Mouse (Mus musculus) midbrain, embryonic 13.5 days (tissue): Measurements from ENCODE around the gene Rassf7. TPM values are rescaled to one million over a fixed set of nuclear protein-coding genes. Genes with fewer than 3 reads are reported as not detected.
"Not testable (repeated sequence)": the region's sequence is repeated elsewhere in the genome, so short reads cannot be mapped to it uniquely, and the experiment has no call there.

ENCODE experiments used
- ATAC-seq: fragments of 200-750 bp; cut with Nextera tagmentation; 2 replicates; pipeline ENCODE4 v1.8.0; 2017; ENCODE audit warnings: mild to moderate bottlenecking, moderate TSS enrichment, moderate library complexity
- H3K27ac ChIP-seq: fragments of 300-500 bp; sonication (generic); 2 replicates; pipeline ENCODE4 v1.5.1; 2015; ENCODE audit warnings: inconsistent platforms, mild to moderate bottlenecking, moderate library complexity
- H3K27me3 ChIP-seq: fragments of 300-500 bp; sonication (generic); 2 replicates; pipeline ENCODE4 v1.6.1; 2015; ENCODE audit warnings: mild to moderate bottlenecking, inconsistent platforms
- H3K36me3 ChIP-seq: fragments of 300-500 bp; sonication (generic); 2 replicates; pipeline ENCODE4 v1.6.1; 2015; ENCODE audit warnings: mild to moderate bottlenecking, inconsistent platforms
- H3K4me1 ChIP-seq: fragments of 300-500 bp; sonication (generic); replicated peaks from 2 replicates; pipeline ENCODE4 v1.6.1; 2015; ENCODE audit warnings: inconsistent platforms
- H3K4me2 ChIP-seq: fragments of 300-500 bp; sonication (generic); replicated peaks from 2 replicates; pipeline ENCODE4 v1.6.1; 2015; ENCODE audit warnings: moderate library complexity, mild to moderate bottlenecking, inconsistent platforms
- H3K4me3 ChIP-seq: fragments of 300-500 bp; sonication (generic); replicated peaks from 2 replicates; pipeline ENCODE4 v1.5.1; 2015; ENCODE audit warnings: mild to moderate bottlenecking, inconsistent platforms
- H3K9ac ChIP-seq: fragments of 300-500 bp; sonication (generic); replicated peaks from 2 replicates; pipeline ENCODE4 v1.6.1; 2015; ENCODE audit warnings: mild to moderate bottlenecking, inconsistent platforms
- H3K9me3 ChIP-seq: fragments of 300-500 bp; sonication (generic); 2 replicates; pipeline ENCODE4 v1.6.1; 2016; ENCODE audit warnings: mild to moderate bottlenecking, inconsistent platforms
- WGBS: fragments of 180-500 bp; shearing (Covaris S2); methylation state at CpG from one replicate; pipeline ENCODE4 v1.1.7; 2015; 5-methylcytosine and 5-hydroxymethylcytosine counted together
- polyA plus RNA-seq: library from polyadenylated mRNA; unstranded; fragments of >200 nt; fragmentation: Nextera tagmentation; extraction: Ambion mirVana; gene quantifications from 2 replicates; pipeline ENCODE4 v1.2.1, GENCODE M21; 2015

Gene Rassf7
- polyA plus RNA-seq, 1 experiment from 2014 or later: 34.2 TPM

DNA sequence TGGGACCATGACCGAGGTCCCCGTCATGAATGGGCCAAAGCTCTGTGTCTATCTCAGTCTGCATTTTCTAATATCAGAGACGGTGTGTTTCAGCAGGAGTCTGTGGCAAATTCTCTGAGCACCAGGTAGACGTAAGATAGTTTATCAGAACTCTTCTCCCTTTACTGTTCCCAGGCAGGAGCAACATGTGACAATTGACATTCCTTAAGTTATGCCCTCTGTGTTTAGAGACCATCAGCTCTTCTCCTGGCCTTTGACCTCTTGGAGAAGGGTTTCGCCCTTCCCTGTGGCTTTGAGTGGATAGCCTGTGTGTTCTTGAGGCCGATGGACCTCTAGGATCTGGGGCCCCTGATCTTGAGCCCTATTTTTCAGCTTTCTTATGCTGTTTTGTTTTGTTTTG, 14.0 kb downstream of the Rassf7 start:
- Histone ChIP-seq H3K4me1 (peaks cover 24% of the 10 kb centered on the region), H3K27me3 (no peaks in the 10 kb centered on the region), H3K9ac (peak overlapping the region; percentile 96), H3K9me3 (0 out of 2 replicates have a peak, but pooled peaks cover 2% of the 10 kb centered on the region), H3K4me2 (peak overlapping the region; percentile 71), H3K4me3 (peak overlapping the region; percentile 99), H3K27ac (no peak overlapping the region), H3K36me3 (peaks cover 42% of the 10 kb centered on the region)
- 72% methylated on average over 6 of the region's 6 CpGs for WGBS
- no peak for ATAC-seq

DNA sequence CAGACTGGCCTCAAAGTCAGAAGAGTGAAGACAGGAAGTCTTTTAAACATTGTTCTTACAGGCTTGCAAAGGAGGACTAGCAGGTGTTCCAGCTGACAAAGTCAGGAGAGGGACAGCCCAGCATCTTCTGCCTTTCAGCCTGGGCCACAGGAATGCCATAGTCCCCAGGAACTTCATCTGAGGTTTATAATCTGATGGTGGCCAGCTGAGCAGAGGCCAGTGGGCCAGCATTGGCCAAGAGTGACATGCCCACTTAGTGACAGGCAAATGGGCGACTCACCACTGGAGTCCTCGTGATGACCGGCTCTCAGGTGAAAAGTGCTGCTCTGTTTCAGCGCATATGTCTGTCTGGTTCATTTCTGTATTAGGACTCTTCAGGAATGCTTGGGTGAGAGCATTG, 14.9 kb downstream of the Rassf7 start:
- Histone ChIP-seq H3K4me3 (0 out of 2 replicates have a peak overlapping the region, but pooled peaks have one; percentile 1), H3K9ac (no peak overlapping the region), H3K9me3 (0 out of 2 replicates have a peak, but pooled peaks cover 2% of the 10 kb centered on the region), H3K27me3 (no peaks in the 10 kb centered on the region), H3K4me2 (peak overlapping the region; percentile 71; the same call in 1 of the 2 replicates), H3K27ac (no peak overlapping the region), H3K36me3 (peaks cover 50% of the 10 kb centered on the region), H3K4me1 (peaks cover 24% of the 10 kb centered on the region)
- 97% methylated on average over 4 of the region's 4 CpGs for WGBS
- no peak for ATAC-seq

DNA sequence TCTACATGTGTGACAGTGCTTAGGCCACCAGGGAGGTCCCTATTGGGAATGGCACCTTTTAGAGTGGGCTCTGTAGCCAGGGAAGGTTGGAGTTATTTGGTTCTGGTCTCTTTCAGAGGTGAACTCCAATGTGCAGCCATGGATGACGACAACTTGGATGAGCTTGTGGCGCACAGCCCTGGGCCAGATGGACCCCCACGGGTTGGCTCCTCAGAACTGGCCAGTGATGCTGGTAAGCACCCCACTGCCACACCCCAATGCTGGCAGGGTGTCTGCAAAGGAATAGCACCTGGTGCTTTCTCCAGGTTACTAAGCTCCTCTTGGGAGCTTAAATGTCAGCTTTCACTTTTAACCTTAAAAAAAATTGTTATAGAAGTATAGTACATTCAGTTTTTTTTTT, 15.5 kb downstream of the Rassf7 start:
- H3K36me3 ChIP-seq: peaks cover 56% of the 10 kb centered on the region
- 0 out of 2 replicates have a peak, but pooled peaks cover 2% of the 10 kb centered on the region for H3K9me3 ChIP-seq
- H3K9ac ChIP-seq: no peak overlapping the region
- H3K4me2 ChIP-seq: no peak overlapping the region
- ATAC-seq: no peak
- WGBS: 94% methylated on average over 3 of the region's 3 CpGs
- H3K4me3 ChIP-seq: no peak overlapping the region
- peaks cover 24% of the 10 kb centered on the region for H3K4me1 ChIP-seq
- H3K27ac ChIP-seq: no peak overlapping the region
- no peaks in the 10 kb centered on the region for H3K27me3 ChIP-seq

DNA sequence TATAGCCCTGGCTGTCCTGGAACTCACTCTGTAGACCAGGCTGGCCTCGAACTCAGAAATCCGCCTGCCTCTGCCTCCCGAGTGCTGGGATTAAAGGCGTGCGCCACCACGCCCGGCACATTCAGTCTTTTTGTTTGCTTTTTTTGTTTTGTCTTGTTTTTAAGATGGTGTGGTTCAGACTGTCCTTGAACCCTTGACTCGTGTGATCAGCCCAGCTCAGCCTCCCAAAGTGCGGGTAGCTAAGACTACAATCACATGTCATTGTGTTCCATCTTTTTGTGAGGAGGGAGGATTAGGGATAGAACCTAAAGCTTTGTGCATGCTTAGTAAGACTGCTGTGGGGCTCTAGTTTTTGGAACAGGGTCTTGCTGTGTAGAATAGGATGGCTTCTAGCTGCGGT, 15.9 kb downstream of the Rassf7 start:
- H3K27me3 ChIP-seq: no peaks in the 10 kb centered on the region
- no peak for ATAC-seq
- peaks cover 58% of the 10 kb centered on the region for H3K36me3 ChIP-seq
- no peak overlapping the region for H3K4me2 ChIP-seq
- H3K4me3 ChIP-seq: no peak overlapping the region
- WGBS: 88% methylated on average over 10 of the region's 10 CpGs
- H3K9ac ChIP-seq: no peak overlapping the region
- peaks cover 24% of the 10 kb centered on the region for H3K4me1 ChIP-seq
- H3K27ac ChIP-seq: no peak overlapping the region
- H3K9me3 ChIP-seq: 0 out of 2 replicates have a peak, but pooled peaks cover 2% of the 10 kb centered on the region

DNA sequence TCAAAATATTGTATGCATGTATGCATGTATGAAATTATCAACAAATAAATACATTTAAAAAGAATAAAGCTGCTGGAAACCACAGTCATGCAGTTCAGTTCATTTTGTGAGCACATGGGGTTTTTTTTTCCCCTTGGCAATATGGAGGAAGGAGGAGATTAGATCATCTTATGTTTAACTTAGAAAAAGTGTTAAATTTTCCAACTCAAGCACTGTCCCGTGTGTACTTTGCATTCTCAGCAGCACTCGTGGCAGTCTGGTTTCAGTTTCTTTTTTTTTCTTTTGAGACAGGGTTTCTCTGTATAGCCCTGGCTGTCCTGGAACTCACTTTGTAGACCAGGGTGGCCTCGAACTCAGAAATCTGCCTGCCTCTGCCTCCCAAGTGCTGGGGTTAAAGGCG, 34.8 kb downstream of the Rassf7 start:
- H3K4me2 ChIP-seq, H3K9me3 ChIP-seq, H3K4me1 ChIP-seq, H3K27ac ChIP-seq, ATAC-seq, H3K4me3 ChIP-seq, H3K27me3 ChIP-seq, H3K9ac ChIP-seq: not testable (repeated sequence)
- 96% methylated on average over 4 of the region's 4 CpGs for WGBS
- peaks cover 95% of the 10 kb centered on the region for H3K36me3 ChIP-seq

DNA sequence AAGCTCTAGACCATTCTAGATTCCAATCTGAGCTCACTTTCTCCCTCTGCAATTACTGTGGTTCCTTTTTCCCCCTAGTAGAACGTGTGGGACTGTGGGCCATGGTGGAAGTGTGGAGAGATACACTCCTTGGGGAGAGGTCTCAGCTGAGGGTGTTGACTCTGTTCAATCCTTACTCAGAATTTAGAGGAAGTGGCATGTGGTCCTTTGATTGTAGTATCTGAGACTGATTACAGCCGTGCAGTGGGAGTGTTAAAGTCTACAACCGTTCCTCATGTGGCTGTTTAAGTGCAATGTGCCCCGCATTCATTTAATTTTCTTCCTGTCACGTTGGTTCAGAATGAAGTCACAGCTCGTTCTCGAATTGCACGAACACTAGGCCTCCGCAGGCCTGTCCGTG, 40.5 kb downstream of the Rassf7 start:
- Histone ChIP-seq H3K9me3 (no peaks in the 10 kb centered on the region), H3K27me3 (no peaks in the 10 kb centered on the region), H3K9ac (no peak overlapping the region), H3K4me2 (no peak overlapping the region), H3K4me1 (no peaks in the 10 kb centered on the region), H3K4me3 (no peak overlapping the region), H3K27ac (no peak overlapping the region), H3K36me3 (peaks cover 95% of the 10 kb centered on the region)
- no peak for ATAC-seq
- whole genome bisulfite sequencing: 96% methylated on average over 10 of the region's 10 CpGs

DNA sequence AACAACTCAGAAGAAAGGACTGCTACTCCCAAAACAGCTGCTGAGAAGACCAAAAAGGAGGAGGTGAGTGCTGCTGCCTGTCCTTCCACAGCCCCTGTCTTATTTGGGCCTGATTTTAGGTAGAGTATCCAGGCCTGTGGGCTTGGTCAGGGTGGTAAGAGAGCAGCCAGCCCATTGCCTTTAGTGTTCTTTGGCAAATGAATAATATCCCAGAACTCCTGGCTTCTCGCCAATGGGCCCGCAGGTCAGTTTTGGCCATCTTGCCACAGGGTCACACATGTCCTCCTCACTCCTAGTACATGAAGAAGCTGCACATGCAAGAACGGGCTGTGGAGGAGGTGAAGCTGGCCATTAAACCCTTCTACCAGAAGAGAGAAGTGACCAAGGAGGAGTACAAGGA, 45.8 kb downstream of the Rassf7 start:
- WGBS: 95% methylated on average over 3 of the region's 3 CpGs
- Histone ChIP-seq H3K9me3 (no peaks in the 10 kb centered on the region), H3K9ac (no peak overlapping the region), H3K27me3 (no peaks in the 10 kb centered on the region), H3K36me3 (peaks cover 83% of the 10 kb centered on the region), H3K4me3 (no peak overlapping the region), H3K27ac (no peak overlapping the region), H3K4me2 (no peak overlapping the region), H3K4me1 (peaks cover 14% of the 10 kb centered on the region)
- no peak for ATAC-seq

DNA sequence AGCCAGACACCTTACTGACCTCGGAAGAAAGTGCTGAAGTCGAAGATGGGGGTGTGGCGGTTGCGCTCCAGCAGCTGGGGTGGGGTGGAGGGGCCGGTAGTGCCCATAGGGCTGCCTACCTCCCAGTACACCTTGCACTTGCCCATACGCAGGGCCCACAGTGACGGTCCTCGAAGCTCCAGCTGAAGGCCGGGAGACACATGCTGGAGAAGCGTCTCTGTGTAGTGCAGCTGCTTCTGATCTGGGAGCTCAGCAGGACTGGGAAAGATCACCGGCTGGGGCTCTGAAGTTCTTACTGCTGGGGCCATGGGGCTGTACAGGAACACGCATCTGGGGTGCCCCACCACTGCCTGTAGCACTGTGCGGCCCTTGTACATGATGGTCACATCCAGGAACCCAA, 48.0 kb downstream of the Rassf7 start:
- no peak for ATAC-seq
- no peaks in the 10 kb centered on the region for H3K27me3 ChIP-seq
- H3K27ac ChIP-seq: no peak overlapping the region
- H3K4me3 ChIP-seq: no peak overlapping the region
- H3K4me1 ChIP-seq: peaks cover 14% of the 10 kb centered on the region
- peaks cover 61% of the 10 kb centered on the region for H3K36me3 ChIP-seq
- no peak overlapping the region for H3K4me2 ChIP-seq
- WGBS: 92% methylated on average over 13 of the region's 13 CpGs
- H3K9me3 ChIP-seq: no peaks in the 10 kb centered on the region
- no peak overlapping the region for H3K9ac ChIP-seq

DNA sequence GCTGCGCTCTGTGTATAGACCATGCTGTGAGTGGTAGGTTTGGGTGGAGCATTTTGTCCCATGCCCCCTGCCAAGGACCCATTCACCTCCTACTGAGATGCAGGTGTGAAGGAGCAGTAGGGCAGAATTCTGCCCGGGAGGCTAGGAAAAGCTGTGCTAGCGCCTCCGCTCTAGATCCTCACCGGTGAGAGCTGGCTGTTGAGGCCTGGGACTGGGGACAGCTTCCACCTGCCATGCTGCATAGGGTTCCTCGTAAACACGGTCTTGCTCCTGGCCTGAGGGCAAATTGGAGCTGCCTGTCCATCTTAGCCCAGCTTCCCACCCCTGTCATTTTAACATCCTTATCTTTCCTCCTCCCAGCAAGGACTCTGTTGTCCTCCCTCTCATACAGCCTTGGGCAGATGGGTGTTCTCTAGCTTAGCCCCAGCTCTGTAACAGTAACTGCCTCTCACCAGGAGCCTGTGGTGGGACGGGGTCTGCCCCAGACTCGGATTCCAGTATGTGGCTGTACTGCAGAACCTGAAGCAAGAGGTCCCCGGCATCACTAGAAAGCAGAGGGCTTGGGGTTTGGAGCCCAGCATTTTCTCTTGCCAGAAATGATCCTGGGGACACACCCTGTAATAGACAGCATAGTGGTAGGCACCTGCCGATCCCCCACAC, 48.5 kb downstream of the Rassf7 start:
- H3K4me1 ChIP-seq: peaks cover 14% of the 10 kb centered on the region
- H3K9ac ChIP-seq: no peak overlapping the region
- peaks cover 56% of the 10 kb centered on the region for H3K36me3 ChIP-seq
- no peaks in the 10 kb centered on the region for H3K9me3 ChIP-seq
- no peak for ATAC-seq
- H3K4me3 ChIP-seq: no peak overlapping the region
- WGBS: 81% methylated on average over 11 of the region's 11 CpGs
- no peaks in the 10 kb centered on the region for H3K27me3 ChIP-seq
- H3K27ac ChIP-seq: no peak overlapping the region
- H3K4me2 ChIP-seq: no peak overlapping the region

DNA sequence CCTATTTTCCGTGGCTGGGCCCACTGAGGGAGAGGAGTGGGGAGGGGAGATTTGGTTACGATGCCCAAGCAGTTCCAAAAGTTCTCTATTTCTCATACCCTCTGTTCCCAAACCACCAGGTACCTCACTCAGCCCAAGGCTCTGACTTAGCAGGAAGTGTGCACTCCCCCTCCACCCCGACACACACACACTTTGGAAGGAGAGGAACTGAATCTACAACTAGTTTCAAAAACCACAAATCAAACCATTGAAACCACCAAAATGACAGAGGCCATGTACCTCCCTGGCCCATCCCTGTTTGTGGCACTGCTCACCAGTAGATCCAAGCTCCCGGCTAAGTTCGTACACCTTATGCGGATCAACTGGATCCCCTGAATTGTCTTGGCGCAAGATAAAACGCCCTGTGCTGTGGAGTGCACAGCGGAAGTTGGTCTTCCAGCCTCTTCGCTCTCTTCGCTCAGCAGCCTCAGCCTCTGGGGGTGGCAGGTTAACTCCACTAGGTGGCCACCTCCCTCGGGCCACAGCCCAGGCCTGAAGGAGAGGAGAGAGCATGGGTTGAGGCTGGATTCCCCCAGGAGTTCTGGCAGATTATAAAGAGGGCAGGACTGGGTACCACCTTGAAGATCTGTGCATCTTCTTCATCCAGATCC, 49.2 kb downstream of the Rassf7 start:
- peaks cover 49% of the 10 kb centered on the region for H3K36me3 ChIP-seq
- 33% methylated on average over 12 of the region's 12 CpGs for WGBS
- no peaks in the 10 kb centered on the region for H3K27me3 ChIP-seq
- no peak overlapping the region for H3K4me3 ChIP-seq
- H3K9me3 ChIP-seq: no peaks in the 10 kb centered on the region
- H3K4me2 ChIP-seq: no peak overlapping the region
- H3K9ac ChIP-seq: 0 out of 2 replicates have a peak overlapping the region, but pooled peaks have one; percentile 7
- peak; percentile 34; the same call in 1 of the 2 replicates for ATAC-seq
- peaks cover 14% of the 10 kb centered on the region for H3K4me1 ChIP-seq
- no peak overlapping the region; the same call in 1 of the 2 replicates for H3K27ac ChIP-seq

DNA sequence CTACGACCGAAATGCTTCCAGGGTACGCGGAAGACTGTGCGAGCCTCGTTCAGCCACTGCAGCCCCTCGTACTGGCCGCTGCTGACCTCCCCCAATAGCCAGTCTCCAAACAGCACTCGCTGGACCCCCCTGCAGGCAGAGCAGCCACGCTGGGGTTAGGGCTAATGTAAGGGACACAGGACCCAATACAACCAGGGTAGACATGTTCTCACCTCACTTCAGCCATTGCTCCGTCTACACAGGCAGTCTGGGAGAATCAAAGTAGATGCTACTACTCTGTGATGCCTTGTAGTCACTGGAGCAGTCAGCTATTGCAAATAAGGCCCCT, 49.7 kb downstream of the Rassf7 start:
- Histone ChIP-seq H3K9me3 (no peaks in the 10 kb centered on the region), H3K4me3 (no peak overlapping the region), H3K27me3 (no peaks in the 10 kb centered on the region), H3K27ac (no peak overlapping the region; the same call in 1 of the 2 replicates), H3K9ac (0 out of 2 replicates have a peak overlapping the region, but pooled peaks have one; percentile 7), H3K4me1 (peaks cover 14% of the 10 kb centered on the region), H3K36me3 (peaks cover 44% of the 10 kb centered on the region), H3K4me2 (no peak overlapping the region)
- ATAC-seq: peak; percentile 18; the same call in 1 of the 2 replicates
- WGBS: 33% methylated on average over 11 of the region's 11 CpGs

DNA sequence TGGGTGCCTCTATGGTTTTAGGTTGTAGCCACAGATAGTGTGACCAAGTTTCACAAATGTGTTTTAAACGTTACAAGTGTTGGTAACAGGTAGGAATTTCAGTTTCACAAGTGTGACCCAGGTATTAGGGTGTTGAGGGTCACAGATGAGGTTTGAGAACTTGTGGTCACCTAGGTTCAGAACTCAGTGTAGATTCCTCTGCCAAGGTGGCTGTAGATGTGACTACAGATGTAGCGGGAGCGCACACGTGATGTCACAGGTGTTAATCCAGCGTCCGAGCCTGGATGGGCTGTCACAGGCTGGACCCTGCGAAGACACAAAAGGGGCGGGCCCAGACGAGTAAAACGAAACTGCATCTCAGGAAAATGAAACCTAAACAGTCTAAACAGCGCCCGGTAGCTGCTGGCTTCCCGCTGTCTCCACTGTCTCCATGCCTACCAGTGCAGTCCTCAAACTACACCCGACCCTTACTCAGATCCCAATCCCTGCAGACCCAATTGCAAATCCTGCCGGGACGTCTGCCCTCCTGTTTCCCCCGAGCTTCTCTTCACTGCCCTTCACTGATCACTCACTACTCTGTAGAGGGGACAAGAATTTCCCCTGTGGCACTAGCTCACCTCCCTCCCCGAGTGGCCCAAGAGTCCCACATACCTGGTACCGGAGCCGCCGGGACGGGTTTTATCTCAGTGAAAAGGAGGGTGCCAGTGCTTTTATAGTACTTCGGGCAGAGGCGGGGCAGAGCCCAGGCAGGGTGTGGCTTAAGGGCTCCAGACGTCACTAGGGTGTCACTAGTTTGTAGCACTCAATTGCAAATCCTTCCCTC, 50.3 kb downstream of the Rassf7 start, which contains the start of gene Irf7:
Irf7 (minus strand) TSS at position 743 of the 823 bp plus-strand sequence.
- peak within 1 kb of the TSS; percentile 49 for H3K4me2 ChIP-seq
- peaks cover 38% of the 10 kb centered on the region for H3K36me3 ChIP-seq
- no peak within 1 kb of the TSS; the same call in 1 of the 2 replicates for H3K27ac ChIP-seq
- 0 out of 2 replicates have a peak within 1 kb of the TSS, but pooled peaks have one; percentile 15 for H3K9ac ChIP-seq
- peaks cover 14% of the 10 kb centered on the region for H3K4me1 ChIP-seq
- no peaks in the 10 kb centered on the region for H3K27me3 ChIP-seq
- WGBS: 17% methylated on average over 25 of the region's 25 CpGs
- no peaks in the 10 kb centered on the region for H3K9me3 ChIP-seq
- ATAC-seq: peak; percentile 44
- peak within 1 kb of the TSS; percentile 16 for H3K4me3 ChIP-seq
